Mouse (Mus musculus) lung, embryonic 16.5 days (tissue): ENCODE results near the gene Sorbs1. TPM values are rescaled to one million over a fixed set of nuclear protein-coding genes. Genes with fewer than 3 reads are reported as not detected.

Experiments
- ATAC-seq: fragments of 200-750 bp; cut with Nextera tagmentation; 2 replicates; pipeline ENCODE4 v1.8.0; 2017; ENCODE audit warnings: low read depth, mild to moderate bottlenecking, moderate library complexity
- H3K27ac ChIP-seq: fragments of 300-500 bp; sonication (generic); 2 replicates; pipeline ENCODE4 v1.5.1; 2014; ENCODE audit warnings: mild to moderate bottlenecking, control low read depth, low read length
- H3K27me3 ChIP-seq: fragments of 300-500 bp; sonication (generic); 2 replicates; pipeline ENCODE4 v1.6.1; 2014; ENCODE audit warnings: low read depth, low read length, mixed read lengths; ENCODE audit not compliant: control insufficient read depth, insufficient read depth
- H3K36me3 ChIP-seq: fragments of 300-500 bp; sonication (generic); 2 replicates; pipeline ENCODE4 v1.6.1; 2014; ENCODE audit warnings: low read length; ENCODE audit not compliant: control insufficient read depth, insufficient read depth
- H3K4me1 ChIP-seq: fragments of 300-500 bp; sonication (generic); replicated peaks from 2 replicates; pipeline ENCODE4 v1.6.1; 2014; ENCODE audit warnings: low read length, mixed read lengths; ENCODE audit not compliant: control insufficient read depth, insufficient read depth
- H3K4me2 ChIP-seq: fragments of 300-500 bp; sonication (generic); 2 replicates; pipeline ENCODE4 v1.6.1; 2014; ENCODE audit warnings: low read depth, low read length, control low read depth
- H3K4me3 ChIP-seq: fragments of 300-500 bp; sonication (generic); 2 replicates; pipeline ENCODE4 v1.5.1; 2014; ENCODE audit warnings: mild to moderate bottlenecking, low read length, control low read depth
- H3K9ac ChIP-seq: fragments of 300-500 bp; sonication (generic); 2 replicates; pipeline ENCODE4 v1.6.1; 2014; ENCODE audit warnings: low read length, control low read depth
- H3K9me3 ChIP-seq: fragments of 300-500 bp; sonication (generic); 2 replicates; pipeline ENCODE4 v1.6.1; 2016; ENCODE audit warnings: low read length; ENCODE audit not compliant: control insufficient read depth
- WGBS: fragments of 180-500 bp; shearing (Covaris S2); extraction: QIAGEN DNeasy Blood & Tissue Kit; methylation state at CpG from one replicate; pipeline ENCODE4 v1.1.7; 2014; 5-methylcytosine and 5-hydroxymethylcytosine counted together
- polyA plus RNA-seq: library from polyadenylated mRNA; unstranded; fragments of >200 nt; fragmentation: Nextera tagmentation; extraction: Ambion mirVana; gene quantifications from 2 replicates; pipeline ENCODE4 v1.2.1, GENCODE M21; 2015

Sorbs1 gene
- polyA plus RNA-seq, 1 experiment from 2014 or later = 51.5 TPM

DNA sequence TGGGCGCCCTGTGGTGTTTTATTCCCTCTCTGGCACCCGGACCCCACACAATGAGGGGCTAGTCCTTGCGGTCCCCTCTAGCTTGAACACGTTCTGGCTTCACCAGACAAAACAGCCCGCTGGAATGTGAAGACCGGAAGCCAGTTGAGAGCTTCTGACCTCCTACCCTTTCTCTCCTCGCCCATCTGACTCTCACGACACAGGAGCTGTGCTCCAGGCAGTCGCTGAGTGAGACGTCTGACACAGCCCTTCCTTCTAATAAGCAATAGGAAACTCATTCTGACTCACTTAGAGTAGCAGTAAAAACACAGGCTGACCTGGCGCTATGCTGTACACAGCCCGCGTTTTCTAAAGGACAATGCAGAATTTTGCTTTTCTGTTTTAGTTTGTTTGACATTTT lies 259.8 kb downstream of the Sorbs1 start:
- Histone ChIP-seq H3K4me2 (peak overlapping the region; percentile 8; the same call in 1 of the 2 replicates), H3K27ac (peak overlapping the region; percentile 22; the same call in 1 of the 2 replicates), H3K4me3 (no peak overlapping the region), H3K4me1 (peaks cover 7% of the 10 kb centered on the region), H3K27me3 (no peaks in the 10 kb centered on the region), H3K9ac (no peak overlapping the region; the same call in 1 of the 2 replicates), H3K9me3 (no peaks in the 10 kb centered on the region), H3K36me3 (no peaks in the 10 kb centered on the region)
- peak; percentile 47 for ATAC-seq
- 35% methylated on average over 13 of the region's 13 CpGs for WGBS

DNA sequence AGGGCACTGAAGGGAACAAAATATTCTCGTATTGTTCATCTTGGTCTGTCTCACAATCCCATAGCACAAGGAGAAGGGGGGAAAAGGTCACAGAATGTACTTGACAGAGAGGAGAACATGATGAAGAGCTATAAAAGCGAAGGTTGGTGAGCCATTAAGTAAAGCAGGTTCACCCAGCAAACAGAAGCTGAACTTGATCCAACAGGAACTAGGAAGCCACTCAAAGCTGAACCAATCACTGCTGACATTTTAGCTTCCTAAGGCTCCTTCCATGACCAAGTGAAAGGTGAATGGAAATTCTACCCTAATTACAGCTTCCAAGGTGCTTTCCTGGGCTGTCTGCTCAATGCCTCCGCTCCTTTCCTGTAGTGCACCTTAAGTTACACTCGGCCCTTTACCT lies 262.5 kb downstream of the Sorbs1 start:
- WGBS = 71% methylated on average over 4 of the region's 4 CpGs
- Histone ChIP-seq H3K4me1 (peaks cover 7% of the 10 kb centered on the region), H3K4me2 (no peak overlapping the region), H3K4me3 (no peak overlapping the region), H3K9ac (no peak overlapping the region), H3K27ac (no peak overlapping the region), H3K9me3 (no peaks in the 10 kb centered on the region), H3K36me3 (no peaks in the 10 kb centered on the region), H3K27me3 (no peaks in the 10 kb centered on the region)
- no peak for ATAC-seq

DNA sequence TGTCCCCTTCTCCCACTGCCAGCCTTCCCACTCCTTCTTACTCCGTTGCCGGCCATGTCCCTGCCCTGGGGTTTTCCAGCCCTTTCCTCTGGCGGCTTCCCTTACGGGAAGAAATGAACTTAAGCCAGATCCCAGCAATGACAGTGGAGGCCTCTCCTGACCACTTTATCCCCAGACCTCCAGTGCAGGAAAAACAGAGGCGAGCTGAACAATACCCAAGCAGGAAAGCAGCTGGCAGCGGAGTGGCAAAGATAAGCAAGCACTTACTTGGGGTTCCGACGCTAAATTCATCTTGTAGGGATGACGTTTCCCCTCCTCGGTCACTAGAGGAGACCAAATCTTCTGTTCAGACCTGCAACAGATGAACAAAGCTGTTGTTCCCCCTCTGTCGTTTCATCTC lies 264.2 kb downstream of the Sorbs1 start:
- ATAC-seq = peak; percentile 70
- Histone ChIP-seq H3K4me1 (peaks cover 7% of the 10 kb centered on the region), H3K4me2 (no peak overlapping the region), H3K9ac (no peak overlapping the region), H3K4me3 (no peak overlapping the region), H3K27ac (peak overlapping the region; percentile 19), H3K27me3 (no peaks in the 10 kb centered on the region), H3K9me3 (no peaks in the 10 kb centered on the region), H3K36me3 (no peaks in the 10 kb centered on the region)
- 60% methylated on average over 11 of the region's 11 CpGs for WGBS

DNA sequence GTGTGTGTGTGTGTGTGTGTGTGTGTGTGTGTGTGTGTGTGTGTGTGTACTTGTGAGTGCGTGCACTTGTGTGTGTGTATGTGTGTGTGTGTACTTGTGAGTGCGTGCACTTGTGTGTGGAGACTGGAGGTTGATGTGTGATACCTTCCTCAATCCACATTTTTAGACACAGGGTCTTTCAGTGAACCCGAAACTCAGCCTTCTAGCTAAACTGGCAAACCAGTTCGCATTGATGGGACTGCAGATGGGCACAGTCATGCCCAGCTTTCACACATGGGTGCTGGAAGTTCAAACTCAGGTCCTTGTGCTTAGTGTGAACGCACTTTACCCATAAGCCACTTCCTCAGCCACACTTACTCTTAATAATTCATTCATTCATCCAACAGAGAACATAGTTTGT lies 265.1 kb downstream of the Sorbs1 start:
- Histone ChIP-seq H3K4me3 (no peak overlapping the region), H3K27ac (no peak overlapping the region), H3K9me3 (no peaks in the 10 kb centered on the region), H3K4me2 (no peak overlapping the region), H3K9ac (no peak overlapping the region), H3K4me1 (peaks cover 2% of the 10 kb centered on the region; the same call in 1 of the 2 replicates), H3K27me3 (no peaks in the 10 kb centered on the region), H3K36me3 (no peaks in the 10 kb centered on the region)
- no peak for ATAC-seq
- 88% methylated on average over 5 of the region's 5 CpGs for WGBS

DNA sequence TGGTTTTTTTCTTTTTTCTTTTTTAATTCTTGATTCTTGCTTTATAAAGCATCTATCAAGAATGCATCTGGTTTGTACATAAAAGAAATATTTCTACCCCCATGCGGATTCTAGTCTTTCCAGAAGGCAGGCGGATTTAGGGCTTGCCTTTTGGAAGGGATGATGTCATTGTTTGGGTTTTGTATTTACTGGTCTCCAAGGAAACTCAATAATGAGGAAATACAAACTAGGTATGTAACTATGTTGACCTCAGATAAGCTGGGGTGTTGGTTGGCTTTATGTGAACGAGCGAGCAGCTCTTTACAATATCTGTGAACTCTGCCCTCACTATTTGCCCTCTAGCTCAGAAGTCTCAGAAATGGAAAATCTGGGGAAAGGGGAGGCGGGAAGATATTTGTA lies 266.3 kb downstream of the Sorbs1 start:
- Histone ChIP-seq H3K4me3 (no peak overlapping the region), H3K9me3 (no peaks in the 10 kb centered on the region), H3K27ac (no peak overlapping the region), H3K9ac (no peak overlapping the region), H3K36me3 (peaks cover 3% of the 10 kb centered on the region; the same call in 1 of the 2 replicates), H3K4me2 (no peak overlapping the region), H3K27me3 (no peaks in the 10 kb centered on the region), H3K4me1 (no peaks in the 10 kb centered on the region)
- no peak for ATAC-seq
- 44% methylated on average over 5 of the region's 5 CpGs for WGBS

DNA sequence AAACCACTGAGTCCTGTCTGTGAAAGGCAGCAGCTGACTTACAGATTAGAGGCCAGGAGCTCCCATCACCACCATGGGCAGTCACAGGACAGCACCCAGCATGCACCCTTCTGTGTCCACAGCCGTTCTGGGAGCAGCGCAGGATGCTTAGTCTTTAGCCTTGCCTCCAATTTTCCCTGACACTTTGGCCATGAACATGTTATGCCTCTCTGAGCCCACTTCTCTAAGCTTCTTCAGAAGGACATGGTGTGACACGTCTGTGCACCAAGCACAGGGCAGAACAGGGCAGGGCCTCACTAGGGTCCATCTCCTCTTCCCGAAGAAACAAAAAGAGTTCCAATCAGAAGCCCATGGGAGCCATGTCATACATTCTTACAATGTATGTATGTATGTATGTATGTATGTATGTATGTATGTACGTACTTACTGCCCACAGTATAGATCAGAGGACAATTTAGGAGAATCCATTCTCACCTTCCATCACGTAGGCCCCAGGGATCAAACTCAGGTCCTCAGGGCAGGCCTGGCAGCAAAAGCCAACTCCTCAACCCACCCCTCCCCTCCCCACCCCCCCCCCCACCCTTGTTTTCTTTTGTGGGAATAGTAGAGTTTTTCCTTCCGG lies 266.8 kb downstream of the Sorbs1 start:
- Histone ChIP-seq H3K9me3 (no peaks in the 10 kb centered on the region), H3K9ac (no peak overlapping the region), H3K27ac (no peak overlapping the region), H3K36me3 (peaks cover 3% of the 10 kb centered on the region; the same call in 1 of the 2 replicates), H3K4me2 (no peak overlapping the region), H3K4me3 (no peak overlapping the region), H3K4me1 (no peaks in the 10 kb centered on the region), H3K27me3 (no peaks in the 10 kb centered on the region)
- ATAC-seq = no peak
- 84% methylated on average over 7 of the region's 7 CpGs for WGBS

Other genes with a start within 250 kb of the Sorbs1 start
- 179 and 200 TPM in 2 replicates for gene Pdlim1, start 241.9 kb downstream of the Sorbs1 start, polyA plus RNA-seq
- 40.7 and 50.6 TPM in 2 replicates for gene Aldh18a1, start 74.7 kb upstream of the Sorbs1 start, polyA plus RNA-seq
- 11.8 and 12.7 TPM in 2 replicates for gene Tctn3, start 98.5 kb upstream of the Sorbs1 start, polyA plus RNA-seq
- gene Entpd1, start 98.6 kb upstream of the Sorbs1 start, polyA plus RNA-seq = 16.8 and 18.6 TPM in 2 replicates
- gene Cc2d2b, start 235.0 kb upstream of the Sorbs1 start, polyA plus RNA-seq = 0.28 TPM in 1 of 2 replicates, not detected in the other